Mouse (Mus musculus) limb, embryonic 15.5 days (tissue): ENCODE measurements at regions not wholly inside any gene's neighbourhood (a gene's known extent, or its start where the extent isn't known, plus 50 kb on each side); places are given as distances from the start of the nearest gene placed in this dataset.

Experiments
- ATAC-seq: fragments of 200-750 bp; cut with Nextera tagmentation; 2 replicates; pipeline ENCODE4 v1.8.0; 2017; ENCODE audit warnings: low read depth, moderate TSS enrichment; ENCODE audit not compliant: insufficient number of reproducible peaks, low FRiP score, low TSS enrichment
- H3K27ac ChIP-seq: fragments of 300-500 bp; sonication (generic); 2 replicates; pipeline ENCODE4 v1.5.1; 2015; ENCODE audit warnings: moderate library complexity, mild to moderate bottlenecking, inconsistent platforms
- H3K27me3 ChIP-seq: fragments of 300-500 bp; sonication (generic); 2 replicates; pipeline ENCODE4 v1.6.1; 2015; ENCODE audit warnings: inconsistent platforms
- H3K36me3 ChIP-seq: fragments of 300-500 bp; sonication (generic); 2 replicates; pipeline ENCODE4 v1.6.1; 2015; ENCODE audit warnings: inconsistent platforms
- H3K4me1 ChIP-seq: fragments of 300-500 bp; sonication (generic); 2 replicates; pipeline ENCODE4 v1.6.1; 2015; ENCODE audit warnings: inconsistent platforms
- H3K4me2 ChIP-seq: fragments of 300-500 bp; sonication (generic); 2 replicates; pipeline ENCODE4 v1.6.1; 2015; ENCODE audit warnings: mild to moderate bottlenecking, inconsistent platforms
- H3K4me3 ChIP-seq: fragments of 300-500 bp; sonication (generic); 2 replicates; pipeline ENCODE4 v1.5.1; 2015; ENCODE audit warnings: mild to moderate bottlenecking, inconsistent platforms
- H3K9ac ChIP-seq: fragments of 300-500 bp; sonication (generic); 2 replicates; pipeline ENCODE4 v1.6.1; 2015; ENCODE audit warnings: inconsistent platforms
- H3K9me3 ChIP-seq: fragments of 300-500 bp; sonication (generic); 2 replicates; pipeline ENCODE4 v1.6.1; 2016; ENCODE audit warnings: inconsistent platforms
- WGBS: fragments of 180-500 bp; shearing (Covaris S2); methylation state at CpG from one replicate; pipeline ENCODE4 v1.1.7; 2015; 5-methylcytosine and 5-hydroxymethylcytosine counted together

DNA sequence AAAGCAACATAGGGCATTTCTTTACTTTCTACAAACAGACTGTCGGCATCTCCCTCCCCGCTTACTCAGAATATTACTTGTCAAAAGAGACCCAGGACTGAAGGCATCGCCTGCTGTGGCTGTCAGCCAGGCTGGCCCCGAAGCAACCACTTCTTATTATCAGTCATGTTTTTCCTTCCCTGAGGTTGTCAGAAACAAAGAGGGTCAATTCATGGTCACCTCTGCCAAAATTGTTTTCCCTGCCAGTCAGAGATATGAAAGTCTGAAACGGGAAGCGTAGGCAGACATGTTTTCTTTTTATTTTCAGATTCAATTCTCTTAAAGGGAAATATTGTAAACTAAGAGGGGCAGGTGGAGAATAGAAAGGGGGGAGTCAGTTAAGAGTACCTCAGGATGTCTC, 425.8 kb downstream of the Lrig3 start:
- no peak for ATAC-seq
- WGBS, result 77% methylated on average over 6 of the region's 6 CpGs
- H3K27ac ChIP-seq, result no peak overlapping the region

DNA sequence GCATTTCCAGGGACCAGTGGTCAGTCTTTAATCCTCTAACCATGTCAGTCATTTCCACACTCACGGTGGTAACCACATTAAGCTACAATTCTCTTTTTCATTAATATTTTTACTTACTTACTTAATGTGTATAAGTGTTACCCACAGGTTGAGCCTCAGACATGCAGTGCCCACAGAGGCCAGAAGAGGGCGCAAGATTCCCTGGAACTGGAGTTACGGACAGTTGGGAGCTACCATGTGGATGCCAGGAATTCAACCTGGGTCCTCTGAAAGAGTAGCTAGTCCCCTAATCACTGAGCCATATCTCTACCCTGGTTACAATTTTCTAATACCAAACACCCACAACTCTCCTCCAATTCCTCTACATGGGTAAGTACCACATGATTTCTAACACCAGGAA, 420.5 kb downstream of the Lrig3 start:
- no peak for ATAC-seq
- H3K27ac ChIP-seq, result no peak overlapping the region
- 72% methylated on average over 3 of the region's 3 CpGs for WGBS
- no peaks in the 10 kb centered on the region for H3K36me3 ChIP-seq
- H3K4me3 ChIP-seq, result no peak overlapping the region
- no peaks in the 10 kb centered on the region for H3K27me3 ChIP-seq
- no peak overlapping the region for H3K4me2 ChIP-seq
- H3K9ac ChIP-seq, result no peak overlapping the region
- no peaks in the 10 kb centered on the region for H3K9me3 ChIP-seq
- H3K4me1 ChIP-seq, result no peaks in the 10 kb centered on the region

More for the DNA sequence above, 425.8 kb downstream of the Lrig3 start:
- Histone ChIP-seq H3K9me3 (no peaks in the 10 kb centered on the region), H3K4me1 (no peaks in the 10 kb centered on the region), H3K27me3 (no peaks in the 10 kb centered on the region), H3K9ac (no peak overlapping the region), H3K36me3 (no peaks in the 10 kb centered on the region), H3K4me3 (no peak overlapping the region), H3K4me2 (no peak overlapping the region)

DNA sequence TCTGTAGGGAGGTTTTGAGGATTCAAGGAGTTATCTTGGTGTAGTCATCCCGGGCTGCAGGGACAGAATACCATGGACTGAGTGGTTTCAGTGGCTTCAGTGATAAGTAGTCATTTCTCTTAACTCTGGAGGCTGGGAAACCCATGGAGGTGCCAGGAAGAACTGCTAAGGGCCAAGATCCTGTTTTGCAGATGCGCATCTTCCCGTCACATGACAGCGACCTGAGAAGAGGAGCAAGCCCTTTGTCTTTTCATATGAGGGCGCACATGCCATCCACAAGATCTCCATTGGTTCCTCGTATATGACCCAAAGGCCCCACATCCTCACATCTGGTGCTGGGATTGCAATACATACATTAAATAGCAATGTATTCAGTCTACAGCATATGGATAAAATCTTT, 419.7 kb downstream of the Lrig3 start:
- Histone ChIP-seq H3K9me3 (no peaks in the 10 kb centered on the region), H3K36me3 (no peaks in the 10 kb centered on the region), H3K4me3 (no peak overlapping the region), H3K4me1 (no peaks in the 10 kb centered on the region), H3K27me3 (no peaks in the 10 kb centered on the region), H3K27ac (no peak overlapping the region), H3K9ac (no peak overlapping the region), H3K4me2 (no peak overlapping the region)
- WGBS, result 95% methylated on average over 6 of the region's 6 CpGs
- ATAC-seq, result no peak

DNA sequence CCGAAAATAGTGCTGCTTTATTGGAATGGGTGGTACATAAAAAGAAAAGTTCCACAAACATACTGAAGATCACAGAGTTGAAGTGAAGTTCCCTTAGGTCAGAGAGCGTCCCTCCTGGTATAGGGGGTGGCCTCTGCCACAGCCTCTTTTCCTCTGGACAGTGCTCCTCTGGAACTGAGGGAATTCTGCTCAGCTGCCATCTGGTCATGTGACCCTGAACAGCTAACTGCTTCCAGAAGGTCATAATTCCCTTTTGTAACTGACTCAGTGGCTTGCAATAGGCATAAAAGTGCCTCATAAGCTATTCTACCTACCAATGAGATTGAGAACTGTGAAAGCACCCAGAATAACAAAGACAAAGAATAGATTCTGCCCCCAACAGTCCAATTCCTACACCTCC, 414.4 kb downstream of the Lrig3 start:
- no peak overlapping the region for H3K9ac ChIP-seq
- 56% methylated on average over 2 of the region's 2 CpGs for WGBS
- no peak for ATAC-seq
- H3K27me3 ChIP-seq, result no peaks in the 10 kb centered on the region
- no peaks in the 10 kb centered on the region for H3K36me3 ChIP-seq
- no peak overlapping the region for H3K27ac ChIP-seq
- H3K4me1 ChIP-seq, result no peaks in the 10 kb centered on the region
- no peaks in the 10 kb centered on the region for H3K9me3 ChIP-seq
- no peak overlapping the region for H3K4me2 ChIP-seq
- H3K4me3 ChIP-seq, result no peak overlapping the region

DNA sequence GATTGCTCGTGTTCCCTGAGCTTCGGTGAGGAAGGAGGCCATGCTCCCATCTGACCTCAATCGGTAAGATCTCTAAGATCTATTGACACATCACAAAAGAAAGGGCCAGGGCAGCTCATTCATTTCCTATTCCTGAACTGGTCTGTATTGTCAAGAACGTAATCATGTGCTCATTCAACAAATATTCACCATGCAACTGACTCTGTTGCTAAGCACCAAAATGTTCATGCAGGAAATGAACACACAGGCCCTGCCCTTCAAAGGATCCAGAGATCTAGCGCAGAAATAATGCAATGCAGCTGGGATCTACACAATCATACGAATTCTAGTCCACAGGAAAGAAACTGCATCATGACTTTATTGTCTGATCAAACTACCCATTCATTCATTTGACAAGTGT, 413.3 kb downstream of the Lrig3 start:
- no peak for ATAC-seq
- Histone ChIP-seq H3K4me3 (no peak overlapping the region), H3K36me3 (no peaks in the 10 kb centered on the region), H3K27me3 (no peaks in the 10 kb centered on the region), H3K27ac (no peak overlapping the region), H3K4me2 (no peak overlapping the region), H3K9me3 (no peaks in the 10 kb centered on the region), H3K9ac (no peak overlapping the region), H3K4me1 (no peaks in the 10 kb centered on the region)
- 30% methylated on average over 6 of the region's 6 CpGs for WGBS

DNA sequence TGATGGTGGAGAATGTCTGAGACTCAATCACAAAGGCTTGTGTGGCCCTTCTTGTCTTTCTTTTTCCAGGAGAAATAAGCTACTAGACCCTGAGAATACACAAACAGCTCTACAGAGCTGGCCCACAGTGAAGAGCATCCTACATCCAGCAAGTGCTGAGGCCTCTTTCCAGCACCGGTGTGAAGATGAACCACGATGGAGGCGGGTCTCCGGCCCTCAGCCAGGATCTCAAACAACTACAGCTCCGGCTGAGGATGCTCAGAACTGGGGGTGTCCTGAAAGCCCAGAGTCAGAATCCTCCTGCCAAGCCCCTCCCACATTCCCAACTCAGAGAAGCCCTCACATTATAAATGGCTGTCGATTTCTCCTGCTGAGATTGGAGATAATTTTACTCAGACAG, 407.9 kb downstream of the Lrig3 start:
- H3K4me2 ChIP-seq, result no peak overlapping the region
- H3K27me3 ChIP-seq, result no peaks in the 10 kb centered on the region
- H3K9ac ChIP-seq, result no peak overlapping the region
- H3K4me1 ChIP-seq, result no peaks in the 10 kb centered on the region
- no peaks in the 10 kb centered on the region for H3K9me3 ChIP-seq
- no peak overlapping the region for H3K4me3 ChIP-seq
- ATAC-seq, result no peak
- no peak overlapping the region for H3K27ac ChIP-seq
- 62% methylated on average over 6 of the region's 6 CpGs for WGBS
- H3K36me3 ChIP-seq, result no peaks in the 10 kb centered on the region

DNA sequence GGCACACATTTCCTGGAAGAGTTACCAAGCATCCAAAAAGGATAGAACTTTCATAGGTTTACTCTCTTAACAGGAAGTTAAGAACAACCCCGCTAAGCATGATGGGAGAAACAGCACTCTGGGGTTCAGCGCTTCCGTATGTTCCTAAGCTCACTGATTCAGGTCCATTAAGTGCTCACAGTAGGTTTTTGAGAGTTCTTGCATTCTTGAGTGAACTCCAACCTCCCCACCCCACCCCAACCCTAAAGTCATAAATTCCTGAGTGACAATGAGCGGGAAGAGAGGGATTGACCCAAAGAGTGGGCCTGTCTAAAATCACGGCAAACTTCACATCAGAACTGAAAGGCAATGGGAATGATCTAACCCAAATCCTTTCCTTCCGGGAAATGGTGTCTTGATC, 405.9 kb downstream of the Lrig3 start:
- WGBS, result 82% methylated on average over 6 of the region's 6 CpGs
- H3K4me1 ChIP-seq, result no peaks in the 10 kb centered on the region
- H3K4me2 ChIP-seq, result no peak overlapping the region
- H3K4me3 ChIP-seq, result no peak overlapping the region
- H3K27ac ChIP-seq, result no peak overlapping the region
- no peak for ATAC-seq
- no peaks in the 10 kb centered on the region for H3K27me3 ChIP-seq
- no peak overlapping the region for H3K9ac ChIP-seq
- no peaks in the 10 kb centered on the region for H3K36me3 ChIP-seq
- no peaks in the 10 kb centered on the region for H3K9me3 ChIP-seq

DNA sequence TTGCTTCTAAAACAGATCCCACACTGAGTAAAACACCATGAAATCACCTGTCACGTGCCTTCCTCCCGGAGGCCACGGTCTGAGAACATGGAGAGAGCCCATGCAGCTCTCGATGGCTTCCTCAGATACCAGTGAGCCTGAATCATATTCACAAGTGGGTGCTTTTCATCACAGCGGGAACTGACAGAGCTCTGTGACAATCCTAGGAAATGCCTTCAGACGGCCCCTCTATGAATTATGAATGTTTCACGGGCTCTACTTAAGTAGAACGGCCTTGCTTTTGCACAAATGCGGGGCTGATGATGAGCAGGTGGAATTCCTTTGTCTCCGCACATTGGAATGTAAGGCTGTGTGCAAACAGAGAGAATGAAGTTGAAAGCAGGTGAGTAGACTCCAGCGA, 383.1 kb downstream of the Lrig3 start:
- H3K27me3 ChIP-seq, result no peaks in the 10 kb centered on the region
- no peaks in the 10 kb centered on the region for H3K36me3 ChIP-seq
- no peak overlapping the region for H3K4me2 ChIP-seq
- WGBS, result 73% methylated on average over 11 of the region's 11 CpGs
- H3K4me1 ChIP-seq, result no peaks in the 10 kb centered on the region
- no peak for ATAC-seq
- H3K9me3 ChIP-seq, result no peaks in the 10 kb centered on the region
- no peak overlapping the region for H3K9ac ChIP-seq
- no peak overlapping the region for H3K4me3 ChIP-seq
- H3K27ac ChIP-seq, result no peak overlapping the region

DNA sequence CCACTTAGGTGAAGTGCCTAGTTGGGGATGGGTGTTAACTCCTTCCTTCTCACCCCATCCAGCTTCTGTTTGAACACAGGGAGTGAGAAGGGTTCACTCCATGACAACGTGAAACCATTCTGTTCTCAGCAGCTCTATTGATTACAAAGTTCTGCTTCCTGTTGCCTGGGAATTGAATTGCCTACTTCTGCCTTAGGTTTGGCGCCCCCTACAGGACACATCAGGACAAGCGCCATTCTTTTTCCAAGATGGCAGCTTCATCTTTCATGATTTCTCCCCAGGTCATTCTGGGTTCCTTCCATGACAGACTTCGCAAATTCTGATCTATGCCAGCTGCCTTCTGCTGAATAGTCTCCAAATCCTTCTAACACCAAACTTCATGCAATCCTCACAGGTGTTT, 371.5 kb downstream of the Lrig3 start:
- H3K27ac ChIP-seq, result no peak overlapping the region
- H3K9me3 ChIP-seq, result no peaks in the 10 kb centered on the region
- H3K4me1 ChIP-seq, result no peaks in the 10 kb centered on the region
- H3K4me3 ChIP-seq, result no peak overlapping the region
- 70% methylated on average over 4 of the region's 4 CpGs for WGBS
- H3K36me3 ChIP-seq, result no peaks in the 10 kb centered on the region
- no peak overlapping the region for H3K4me2 ChIP-seq
- no peak for ATAC-seq
- no peaks in the 10 kb centered on the region for H3K27me3 ChIP-seq
- no peak overlapping the region for H3K9ac ChIP-seq

DNA sequence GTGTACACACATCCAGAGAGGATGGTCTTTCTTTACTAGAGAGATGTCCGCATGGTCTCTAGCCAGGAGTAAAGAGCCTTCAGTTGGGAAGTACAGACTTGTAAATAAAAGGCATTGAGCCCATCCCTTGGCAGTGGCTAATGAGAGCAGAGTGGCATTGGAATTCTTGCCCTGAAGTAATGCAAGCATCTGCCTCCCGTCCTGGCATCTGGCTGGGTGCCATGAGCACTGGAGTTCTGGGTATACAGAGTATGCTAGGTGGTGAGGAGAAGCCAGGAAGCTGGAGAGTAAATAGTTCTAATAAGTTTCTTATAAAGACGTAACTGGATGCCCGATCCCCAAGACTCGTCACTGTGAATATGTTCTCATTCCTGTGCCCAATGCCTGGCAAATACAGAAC, 367.8 kb downstream of the Lrig3 start:
- no peak overlapping the region for H3K9ac ChIP-seq
- H3K4me2 ChIP-seq, result no peak overlapping the region
- no peak for ATAC-seq

DNA sequence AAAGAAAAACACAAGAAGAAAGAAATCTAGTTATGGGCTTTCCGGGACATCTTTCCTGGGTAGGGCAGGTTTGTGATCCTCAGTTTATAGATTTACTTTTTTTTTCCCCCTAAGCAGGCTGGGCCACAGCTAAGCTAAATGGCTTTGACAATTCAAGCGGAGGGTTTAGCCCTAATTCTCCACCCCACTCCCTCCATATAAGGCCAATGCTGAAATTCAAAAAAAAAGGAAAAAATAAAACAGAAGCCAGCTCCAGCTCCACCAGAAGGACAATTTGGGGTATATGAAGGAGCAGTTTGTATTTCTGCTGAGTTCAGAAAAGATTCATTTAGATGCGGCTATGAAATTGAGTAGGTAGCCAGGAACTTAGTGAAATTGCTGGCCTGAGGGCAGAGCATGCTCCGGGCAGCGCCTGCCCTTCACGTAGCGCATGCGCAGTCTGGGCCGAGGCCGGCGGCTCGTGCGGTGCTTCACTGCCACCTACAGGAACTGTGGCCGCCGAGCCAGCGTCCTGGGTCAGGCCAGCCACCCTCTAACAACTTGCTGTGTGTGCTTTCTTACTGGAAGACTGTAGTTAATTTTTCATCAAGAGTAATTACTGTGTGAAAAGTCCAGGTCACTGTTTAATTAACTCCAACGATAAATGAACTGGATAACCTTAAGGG, 364.5 kb downstream of the Lrig3 start:
- Histone ChIP-seq H3K36me3 (no peaks in the 10 kb centered on the region), H3K9ac (no peak overlapping the region), H3K4me2 (peak overlapping the region; percentile 29; the same call in 1 of the 2 replicates), H3K9me3 (no peaks in the 10 kb centered on the region), H3K4me1 (peaks cover 11% of the 10 kb centered on the region; the same call in 1 of the 2 replicates), H3K4me3 (no peak overlapping the region), H3K27me3 (no peaks in the 10 kb centered on the region), H3K27ac (0 out of 2 replicates have a peak overlapping the region, but pooled peaks have one; percentile 12)
- WGBS, result 5% methylated on average over 17 of the region's 17 CpGs
- peak; percentile 80; the same call in 1 of the 2 replicates for ATAC-seq

More for the DNA sequence above, 367.8 kb downstream of the Lrig3 start:
- no peak overlapping the region for H3K27ac ChIP-seq
- no peaks in the 10 kb centered on the region for H3K36me3 ChIP-seq
- no peaks in the 10 kb centered on the region for H3K27me3 ChIP-seq
- no peak overlapping the region for H3K4me3 ChIP-seq
- 83% methylated on average over 5 of the region's 5 CpGs for WGBS
- no peaks in the 10 kb centered on the region for H3K9me3 ChIP-seq
- peaks cover 11% of the 10 kb centered on the region; the same call in 1 of the 2 replicates for H3K4me1 ChIP-seq

DNA sequence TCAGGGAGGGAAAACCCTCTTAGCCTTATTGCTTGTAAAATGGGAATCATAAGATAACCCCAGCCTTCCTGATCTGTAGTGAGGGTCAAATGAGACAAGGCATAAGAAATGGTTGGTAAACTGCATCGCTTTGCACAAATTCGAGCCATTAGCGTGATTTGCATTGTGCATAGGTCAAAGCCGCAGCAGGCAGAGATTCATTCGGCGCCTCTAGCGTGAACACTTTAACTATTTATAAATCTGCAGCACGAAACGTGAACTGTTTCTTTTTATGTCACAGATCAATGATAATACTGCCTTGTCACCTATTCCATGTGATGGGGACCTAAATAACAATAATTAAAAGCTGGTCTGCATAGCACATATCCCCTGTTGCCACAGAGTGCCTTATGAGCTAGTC, 354.9 kb downstream of the Lrig3 start:
- Histone ChIP-seq H3K36me3 (no peaks in the 10 kb centered on the region), H3K4me1 (no peaks in the 10 kb centered on the region), H3K4me3 (no peak overlapping the region), H3K9me3 (no peaks in the 10 kb centered on the region), H3K4me2 (no peak overlapping the region), H3K27ac (no peak overlapping the region), H3K27me3 (no peaks in the 10 kb centered on the region), H3K9ac (no peak overlapping the region)
- ATAC-seq, result no peak
- WGBS, result 85% methylated on average over 9 of the region's 9 CpGs

DNA sequence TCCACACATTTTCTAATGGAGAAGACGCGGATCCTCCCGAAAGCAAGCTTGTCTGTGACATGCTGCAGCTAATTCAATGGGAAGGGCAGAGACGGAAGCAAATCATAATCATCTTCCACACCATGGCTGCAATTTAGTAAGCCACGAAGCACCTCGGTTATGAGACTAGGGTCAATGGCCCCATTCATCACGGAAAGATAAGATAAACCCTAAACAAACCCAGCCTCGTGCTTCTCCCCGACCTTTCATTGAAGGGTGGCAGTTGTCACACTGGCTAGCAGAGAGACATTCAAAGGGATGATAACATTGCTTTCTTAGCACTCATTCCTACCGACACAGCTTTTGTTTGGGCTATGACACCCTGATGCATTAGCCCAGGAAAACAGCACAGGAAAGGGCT, 353.8 kb downstream of the Lrig3 start:
- Histone ChIP-seq H3K4me2 (no peak overlapping the region), H3K4me1 (no peaks in the 10 kb centered on the region), H3K27me3 (no peaks in the 10 kb centered on the region), H3K27ac (no peak overlapping the region), H3K9me3 (no peaks in the 10 kb centered on the region), H3K36me3 (no peaks in the 10 kb centered on the region), H3K9ac (no peak overlapping the region), H3K4me3 (no peak overlapping the region)
- WGBS, result 82% methylated on average over 10 of the region's 10 CpGs
- no peak for ATAC-seq
